In the genomic region with DNA sequence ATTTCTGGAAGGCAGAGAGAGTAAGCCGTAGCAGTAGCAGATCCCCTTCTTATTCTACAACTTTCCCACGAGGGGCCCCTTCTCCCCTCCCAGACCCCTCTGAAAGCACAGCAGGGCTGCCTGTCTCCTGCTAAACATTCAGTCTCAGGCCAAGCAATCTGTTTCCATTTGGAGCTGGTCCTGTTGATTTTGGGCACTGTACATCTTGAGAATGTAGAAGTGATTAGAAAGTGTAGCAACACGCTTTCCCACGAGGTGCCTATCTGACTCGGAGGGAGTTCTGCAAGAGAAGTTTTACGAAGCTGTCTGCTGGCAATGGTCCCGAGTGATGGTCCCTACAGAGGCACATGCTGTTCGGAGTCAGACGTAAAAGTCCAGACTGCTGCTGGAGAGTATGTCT, we compare ENCODE assay signal across 13 mouse cellular contexts. TPM values are rescaled to one million over a fixed set of nuclear protein-coding genes. Genes with fewer than 3 reads are reported as not detected.
DNase-seq lines count a peak whose midpoint lies in the region; ATAC-seq and TF ChIP-seq lines count a peak whose summit lies in the region.
"Had no signal": no experiment of that assay in that cellular context is flagged by ENCODE, and none has a peak within 500 bp of the region (broad histone marks: within the 10 kb centered on the region; RNA-seq: fewer than 3 reads in every experiment).

No protein-coding gene starts in this region.

- H3K4me1 ChIP-seq in hindbrain, postnatal 0 days (ENCODE audit: insufficient read depth, low read length), result 0 out of 2 replicates have a peak, but pooled peaks cover 4% of the 10 kb centered on the region
- H3K4me1 ChIP-seq in hindbrain, embryonic 12.5 days, result no peaks in the 10 kb centered on the region
- H3K4me1 ChIP-seq in embryonic facial prominence, embryonic 14.5 days (ENCODE audit: control insufficient read depth, insufficient read depth, low read length), result peaks cover 20% of the 10 kb centered on the region
- peaks cover 20% of the 10 kb centered on the region for H3K4me1 ChIP-seq in limb, embryonic 15.5 days
- no peaks in the 10 kb centered on the region for H3K4me1 ChIP-seq in hindbrain, embryonic 11.5 days (replicated peaks; ENCODE audit: control insufficient read depth, insufficient read depth, low read length)
- H3K4me1 ChIP-seq: kidney, embryonic 15.5 days; liver, embryonic 15.5 days; midbrain, embryonic 10.5 days had no signal

- H3K36me3 ChIP-seq in hindbrain, postnatal 0 days (ENCODE audit: insufficient read depth, low read length), result no peaks in the 10 kb centered on the region
- H3K36me3 ChIP-seq in hindbrain, embryonic 12.5 days, result no peaks in the 10 kb centered on the region
- no peaks in the 10 kb centered on the region for H3K36me3 ChIP-seq in embryonic facial prominence, embryonic 14.5 days (ENCODE audit: control insufficient read depth, insufficient read depth, low read length)
- H3K36me3 ChIP-seq in limb, embryonic 15.5 days, result no peaks in the 10 kb centered on the region
- H3K36me3 ChIP-seq in hindbrain, embryonic 11.5 days (ENCODE audit: control insufficient read depth, insufficient read depth, low read length), result no peaks in the 10 kb centered on the region
- H3K36me3 ChIP-seq: kidney, embryonic 15.5 days; liver, embryonic 15.5 days; midbrain, embryonic 10.5 days had no signal

- no peak overlapping the region for H3K27ac ChIP-seq in hindbrain, postnatal 0 days
- no peak overlapping the region for H3K27ac ChIP-seq in hindbrain, embryonic 12.5 days
- H3K27ac ChIP-seq in embryonic facial prominence, embryonic 14.5 days (replicated peaks; ENCODE audit: low read depth, low read length), result peak overlapping the region; percentile 77
- H3K27ac ChIP-seq in limb, embryonic 15.5 days, result peak overlapping the region; percentile 55
- H3K27ac ChIP-seq in hindbrain, embryonic 11.5 days (ENCODE audit: low read depth, low read length), result no peak overlapping the region
- H3K27ac ChIP-seq: kidney, embryonic 15.5 days; liver, embryonic 15.5 days; midbrain, embryonic 10.5 days had no signal

- TF ChIP-seq CTCF in hindbrain, postnatal 0 days (IDR thresholded peaks at IDR 0.05; ENCODE audit: low read depth), result no peak

- WGBS in hindbrain, postnatal 0 days, result 44% methylated on average over 9 of the region's 9 CpGs
- WGBS in hindbrain, embryonic 12.5 days, result 65% methylated on average over 9 of the region's 9 CpGs
- 25% methylated on average over 9 of the region's 9 CpGs for WGBS in embryonic facial prominence, embryonic 14.5 days
- 25% methylated on average over 9 of the region's 9 CpGs for WGBS in limb, embryonic 15.5 days
- 61% methylated on average over 9 of the region's 9 CpGs for WGBS in hindbrain, embryonic 11.5 days

- no peak overlapping the region for H3K9ac ChIP-seq in hindbrain, postnatal 0 days (replicated peaks; ENCODE audit: low read length)
- H3K9ac ChIP-seq in hindbrain, embryonic 12.5 days, result no peak overlapping the region
- no peak overlapping the region for H3K9ac ChIP-seq in embryonic facial prominence, embryonic 14.5 days (ENCODE audit: low read depth, low read length)
- no peak overlapping the region for H3K9ac ChIP-seq in limb, embryonic 15.5 days
- H3K9ac ChIP-seq in hindbrain, embryonic 11.5 days (ENCODE audit: low read depth, low read length), result no peak overlapping the region
- H3K9ac ChIP-seq: kidney, embryonic 15.5 days; liver, embryonic 15.5 days had no signal

- H3K27me3 ChIP-seq in hindbrain, postnatal 0 days (ENCODE audit: insufficient read depth, low read length), result no peaks in the 10 kb centered on the region
- no peaks in the 10 kb centered on the region for H3K27me3 ChIP-seq in hindbrain, embryonic 12.5 days
- no peaks in the 10 kb centered on the region for H3K27me3 ChIP-seq in embryonic facial prominence, embryonic 14.5 days (replicated peaks; ENCODE audit: control insufficient read depth, insufficient read depth, low read length)
- no peaks in the 10 kb centered on the region for H3K27me3 ChIP-seq in limb, embryonic 15.5 days
- H3K27me3 ChIP-seq in hindbrain, embryonic 11.5 days (ENCODE audit: control insufficient read depth, insufficient read depth, low read length), result no peaks in the 10 kb centered on the region
- H3K27me3 ChIP-seq: kidney, embryonic 15.5 days; liver, embryonic 15.5 days had no signal

- H3K4me3 ChIP-seq in hindbrain, postnatal 0 days (ENCODE audit: low read length), result no peak overlapping the region
- no peak overlapping the region for H3K4me3 ChIP-seq in hindbrain, embryonic 12.5 days
- no peak overlapping the region for H3K4me3 ChIP-seq in embryonic facial prominence, embryonic 14.5 days (ENCODE audit: low read depth, low read length)
- no peak overlapping the region for H3K4me3 ChIP-seq in limb, embryonic 15.5 days
- no peak overlapping the region for H3K4me3 ChIP-seq in hindbrain, embryonic 11.5 days (ENCODE audit: low read depth, low read length)
- H3K4me3 ChIP-seq: kidney, embryonic 15.5 days; liver, embryonic 15.5 days; midbrain, embryonic 10.5 days had no signal

- DNase-seq in hindbrain, postnatal 0 days (ENCODE audit: low spot score), result peak; percentile 18
- DNase-seq in embryonic facial prominence, embryonic 14.5 days (ENCODE audit: low spot score), result peak; percentile 88
- DNase-seq in layer of hippocampus, postnatal 10 days (ENCODE audit: low spot score in 2 of 2), result no peak
- DNase-seq in hindbrain, embryonic 11.5 days (ENCODE audit: low spot score), result no peak
- DNase-seq: layer of hippocampus, postnatal 36 days; right cerebral cortex, postnatal 25 days had no signal

- no peak overlapping the region for H3K4me2 ChIP-seq in hindbrain, postnatal 0 days (ENCODE audit: low read depth, low read length)
- no peak overlapping the region for H3K4me2 ChIP-seq in hindbrain, embryonic 12.5 days (replicated peaks)
- 0 out of 2 replicates have a peak overlapping the region, but pooled peaks have one; percentile 6 for H3K4me2 ChIP-seq in embryonic facial prominence, embryonic 14.5 days (ENCODE audit: low read depth, low read length)
- H3K4me2 ChIP-seq in limb, embryonic 15.5 days, result no peak overlapping the region
- H3K4me2 ChIP-seq in hindbrain, embryonic 11.5 days (replicated peaks; ENCODE audit: low read depth, low read length), result no peak overlapping the region
- H3K4me2 ChIP-seq: kidney, embryonic 15.5 days; liver, embryonic 15.5 days had no signal

- ATAC-seq in hindbrain, postnatal 0 days, result no peak
- ATAC-seq in hindbrain, embryonic 12.5 days (ENCODE audit: low FRiP score), result no peak
- peak; percentile 72; the same call in 1 of the 2 replicates for ATAC-seq in embryonic facial prominence, embryonic 14.5 days (ENCODE audit: low read depth)
- ATAC-seq in granulocyte monocyte progenitor cell, adult 5-6 weeks (replicated peaks; ENCODE audit: poor library complexity, severe bottlenecking), result 0 out of 2 replicates have a peak, but pooled peaks have one; percentile 15
- ATAC-seq in limb, embryonic 15.5 days (ENCODE audit: insufficient number of reproducible peaks, low FRiP score, low TSS enrichment, low read depth), result peak; percentile 64; the same call in 1 of the 2 replicates
- no peak for ATAC-seq in hindbrain, embryonic 11.5 days (ENCODE audit: low FRiP score)
- ATAC-seq: activated CD4-positive, CD25-positive, alpha-beta regulatory T cell, adult 4 months had no signal

- no peaks in the 10 kb centered on the region for H3K9me3 ChIP-seq in hindbrain, postnatal 0 days (ENCODE audit: low read length)
- H3K9me3 ChIP-seq in hindbrain, embryonic 12.5 days (replicated peaks), result no peaks in the 10 kb centered on the region
- H3K9me3 ChIP-seq in embryonic facial prominence, embryonic 14.5 days (ENCODE audit: control insufficient read depth, low read length), result no peaks in the 10 kb centered on the region
- H3K9me3 ChIP-seq in limb, embryonic 15.5 days, result no peaks in the 10 kb centered on the region
- H3K9me3 ChIP-seq in hindbrain, embryonic 11.5 days (ENCODE audit: control insufficient read depth, low read length), result no peaks in the 10 kb centered on the region
- H3K9me3 ChIP-seq: kidney, embryonic 15.5 days; liver, embryonic 15.5 days; midbrain, embryonic 10.5 days had no signal

RNA-seq across cellular contexts. Expression of a gene that starts 27.3 kb away (rescaled TPM):
- 102 and 110 TPM in 2 replicates for total RNA-seq in hindbrain, postnatal 0 days (2014; rRNA removed)
- polyA plus RNA-seq in hindbrain, postnatal 0 days (2015; fragmentation: Nextera tagmentation; extraction: Ambion mirVana), result 66.9 and 72.1 TPM in 2 replicates
- 298 and 322 TPM in 2 replicates for polyA plus RNA-seq in hindbrain, embryonic 12.5 days (2016; fragmentation: Nextera tagmentation; extraction: Ambion mirVana)
- polyA plus RNA-seq in embryonic facial prominence, embryonic 14.5 days (2014; fragmentation: Nextera tagmentation; extraction: Ambion mirVana), result 185 and 227 TPM in 2 replicates
- total RNA-seq in granulocyte monocyte progenitor cell, adult 5-6 weeks (2014; fragmentation: Nextera tagmentation), result 186 and 211 TPM in 2 replicates
- total RNA-seq in granulocyte monocyte progenitor cell, adult 5-6 weeks (2017), result 339 and 445 TPM in 2 replicates
- polyA plus RNA-seq in limb, embryonic 15.5 days (2015; fragmentation: Nextera tagmentation; extraction: Ambion mirVana), result 162 and 201 TPM in 2 replicates
- 10 to 100 TPM; 45.0 to 53.2 TPM for total RNA-seq in layer of hippocampus, postnatal 10 days (2021)
- polyA plus RNA-seq in hindbrain, embryonic 11.5 days (2014; fragmentation: Nextera tagmentation; extraction: Ambion mirVana), result 312 and 320 TPM in 2 replicates

Comparison
In these comparisons a context has a peak if more than half of its experiments do, and no peak if none do; other contexts are left out.
1. DNase-seq: peak in hindbrain, postnatal 0 days (single experiment) and embryonic facial prominence, embryonic 14.5 days (single experiment); none in layer of hippocampus, postnatal 10 days (0 of 2) and hindbrain, embryonic 11.5 days (single experiment).
2. ATAC-seq: peak in embryonic facial prominence, embryonic 14.5 days (single experiment), granulocyte monocyte progenitor cell, adult 5-6 weeks (single experiment) and limb, embryonic 15.5 days (single experiment); none in hindbrain, postnatal 0 days (single experiment), hindbrain, embryonic 12.5 days (single experiment) and hindbrain, embryonic 11.5 days (single experiment).
3. H3K27ac ChIP-seq: peak in embryonic facial prominence, embryonic 14.5 days (single experiment) and limb, embryonic 15.5 days (single experiment); none in hindbrain, postnatal 0 days (single experiment), hindbrain, embryonic 12.5 days (single experiment) and hindbrain, embryonic 11.5 days (single experiment).